Mouse (Mus musculus) cerebellum, adult 2 months (tissue): ENCODE measurements around the gene Zfp882. TPM values are rescaled to one million over a fixed set of nuclear protein-coding genes. Genes with fewer than 3 reads are reported as not detected.
"Not testable (repeated sequence)": the region's sequence is repeated elsewhere in the genome, so short reads cannot be mapped to it uniquely, and the experiment has no call there.

ENCODE experiments used
- DNase-seq, 2 experiments: peaks; one replicate each; pipeline ENCODE4 v3.0.0; 2021
- H3K27ac ChIP-seq: fragments of 200-500 bp; 2 replicates; pipeline ENCODE4 v1.5.1; 2012; ENCODE audit warnings: low read length, control low read depth, inconsistent platforms; ENCODE audit not compliant: insufficient read depth
- H3K27me3 ChIP-seq: fragments of 200-500 bp; 2 replicates; pipeline ENCODE4 v1.6.1; 2012; ENCODE audit warnings: inconsistent platforms, mild to moderate bottlenecking, low read length, moderate library complexity; ENCODE audit not compliant: control insufficient read depth, insufficient read depth
- H3K4me1 ChIP-seq: fragments of 200-500 bp; 2 replicates; pipeline ENCODE4 v1.6.1; 2011; ENCODE audit warnings: low read length; ENCODE audit not compliant: control insufficient read depth, insufficient read depth
- H3K4me3 ChIP-seq: fragments of 200-500 bp; replicated peaks from 2 replicates; pipeline ENCODE3; 2011; ENCODE audit warnings: mild to moderate bottlenecking, low read depth, low read length, control low read depth; ENCODE audit not compliant: insufficient read depth
- CTCF ChIP-seq: fragments of 200-500 bp; IDR thresholded peaks from 2 replicates; pipeline ENCODE4 v1.5.1; 2011; ENCODE audit warnings: low read depth, mild to moderate bottlenecking, control low read depth, low read length, moderate library complexity, borderline replicate concordance; ENCODE audit not compliant: insufficient read depth
- POLR2A ChIP-seq: fragments of 200-500 bp; IDR thresholded peaks from 2 replicates; pipeline ENCODE4 v1.6.1; 2011; ENCODE audit warnings: low read length, control low read depth, borderline replicate concordance; ENCODE audit not compliant: insufficient read depth
- WGBS: fragments of 180-500 bp; shearing (Covaris S2); methylation state at CpG from one replicate; pipeline ENCODE4 v1.1.7; 2018; 5-methylcytosine and 5-hydroxymethylcytosine counted together
- polyA plus RNA-seq: library from polyadenylated mRNA; depleted of rRNA; stranded (reverse); fragments of >200 nt; gene quantifications from 2 replicates; pipeline ENCODE4 v1.2.3, GENCODE M21; 2012; rRNA removed

The Zfp882 gene
- 8.0 and 9.0 TPM in 2 replicates for polyA plus RNA-seq

GRCm38 (mm10) chr8:71908309-71909261, at the start of gene Zfp882, which contains the start of gene Zfp617:
TSS of gene Zfp882 (plus strand) at chr8:71908608.
TSS of gene Zfp617 (plus strand) at chr8:71908635.
- Histone ChIP-seq H3K27ac (peak within 1 kb of the TSS; percentile 68), H3K27me3 (no peaks in the 10 kb centered on the region), H3K4me3 (peak within 1 kb of the TSS; percentile 71), H3K4me1 (no peaks in the 10 kb centered on the region)
- 2% methylated on average over 47 of the region's 47 CpGs for WGBS
- TF ChIP-seq CTCF (peak; percentile 27; the same call in 1 of the 2 replicates), POLR2A (peak; percentile 58; the same call in 1 of the 2 replicates)
- peak; percentile 93 to 94 for DNase-seq

DNA sequence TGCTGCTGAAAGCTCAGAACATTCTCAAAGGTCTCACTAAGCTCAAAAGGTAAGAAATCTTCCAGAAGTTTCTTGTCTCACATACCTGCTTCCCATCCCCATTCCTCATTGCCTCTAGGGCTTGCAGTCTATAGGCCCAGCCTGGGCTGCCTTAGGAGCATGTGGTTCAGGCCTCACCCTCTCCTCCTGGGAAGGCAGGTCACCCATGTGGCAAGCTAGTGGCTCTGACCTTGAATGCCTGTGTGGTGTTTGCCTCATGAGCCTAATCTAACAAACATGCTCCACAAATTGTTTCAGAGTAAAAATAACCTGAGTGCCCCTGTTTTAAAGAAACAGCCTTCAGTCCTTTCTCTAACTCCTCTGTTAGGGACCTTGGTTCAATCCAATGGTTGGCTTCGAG, 46.9 kb upstream of the Zfp882 start:
- 81% methylated on average over 1 of the region's 1 CpGs for WGBS
- not testable (repeated sequence) for H3K4me1 ChIP-seq, H3K27ac ChIP-seq, DNase-seq, H3K27me3 ChIP-seq, H3K4me3 ChIP-seq

DNA sequence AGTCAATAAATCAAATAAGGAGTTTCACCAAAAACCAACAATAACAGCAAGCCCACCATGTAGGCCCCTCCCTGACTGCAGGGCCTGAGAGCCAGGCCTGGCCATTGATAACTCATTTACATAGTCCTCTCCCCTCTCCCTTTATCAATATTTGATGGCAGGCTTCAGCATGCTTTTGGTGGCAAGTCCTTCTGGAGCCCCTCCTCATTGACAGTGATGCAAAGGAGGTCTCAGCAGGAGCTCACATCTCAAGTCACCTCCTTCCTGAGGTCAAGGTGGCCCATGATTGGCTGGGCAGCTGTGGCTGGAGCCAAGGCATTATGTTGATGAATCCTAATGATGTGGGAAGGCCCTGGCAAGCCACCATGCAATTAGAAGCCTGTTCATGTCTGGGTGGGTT, 46.4 kb upstream of the Zfp882 start:
- H3K4me1 ChIP-seq, H3K27ac ChIP-seq, DNase-seq, H3K4me3 ChIP-seq, H3K27me3 ChIP-seq: not testable (repeated sequence)

GRCm38 (mm10) chr8:71881618-71882274, 26.7 kb upstream of the Zfp882 start, which contains the start of gene Zfp709:
TSS of gene Zfp709 (plus strand) at chr8:71882019.
- Histone ChIP-seq H3K4me1 (no peaks in the 10 kb centered on the region), H3K27me3 (no peaks in the 10 kb centered on the region; the same call in 1 of the 2 replicates), H3K27ac (peak within 1 kb of the TSS; percentile 81), H3K4me3 (peak within 1 kb of the TSS; percentile 90)
- peak; percentile 52; the same call in 1 of the 2 replicates for TF ChIP-seq POLR2A
- no peak for TF ChIP-seq CTCF
- WGBS: 3% methylated on average over 45 of the region's 45 CpGs
- DNase-seq: peak; percentile 82 to 85

- H3K27ac ChIP-seq, DNase-seq, H3K4me3 ChIP-seq, H3K27me3 ChIP-seq, H3K4me1 ChIP-seq: not testable (repeated sequence)
- 41% methylated on average over 11 of the region's 11 CpGs for WGBS
These were observed 7.7 kb upstream of the Zfp882 start for GRCm38 (mm10) chr8:71900666-71901065.

DNA sequence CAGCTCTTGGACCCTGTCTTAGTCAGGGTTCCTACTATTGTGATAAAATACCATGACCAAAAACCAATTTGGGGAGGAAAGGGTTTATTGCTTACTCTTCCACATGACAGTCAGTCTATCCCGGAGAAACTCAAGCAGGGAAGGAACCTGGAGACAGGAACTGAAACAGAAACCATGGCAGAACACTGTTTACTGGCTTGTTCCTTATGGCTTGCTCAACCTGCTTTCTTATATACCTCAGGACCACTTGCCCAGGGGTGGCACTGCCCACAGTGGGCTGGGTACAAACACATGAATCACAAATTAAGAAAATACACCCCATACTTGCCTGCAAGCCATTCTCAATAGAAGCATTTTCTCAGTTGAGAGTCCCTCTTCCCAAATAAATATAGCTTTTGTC, 5.3 kb upstream of the Zfp882 start:
- not testable (repeated sequence) for H3K4me3 ChIP-seq, H3K4me1 ChIP-seq, H3K27ac ChIP-seq, H3K27me3 ChIP-seq, DNase-seq
- 56% methylated on average over 1 of the region's 1 CpGs for WGBS

DNA sequence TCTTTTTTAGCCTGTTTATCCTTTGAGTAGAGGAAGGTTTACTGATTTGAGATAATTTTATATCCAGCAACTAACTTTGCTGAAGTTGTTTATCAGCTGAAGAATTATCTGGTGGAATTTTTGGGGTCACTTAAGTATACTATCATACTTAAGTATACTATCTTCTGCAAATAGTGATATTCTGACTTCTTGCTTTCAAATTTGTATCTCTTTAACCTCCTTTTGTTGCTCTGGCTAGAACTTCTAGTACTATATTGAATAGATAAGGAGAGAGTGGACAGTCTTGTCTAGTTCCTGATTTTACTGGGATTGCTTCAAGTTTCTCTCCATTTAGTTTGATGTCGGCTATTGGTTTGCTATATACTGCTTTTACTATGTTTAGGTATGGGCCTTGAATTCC, 1.6 kb upstream of the Zfp882 start:
- H3K4me1 ChIP-seq: no peaks in the 10 kb centered on the region
- H3K4me3 ChIP-seq: no peak overlapping the region
- TF ChIP-seq POLR2A: no peak
- TF ChIP-seq CTCF: no peak
- H3K27ac ChIP-seq: no peak overlapping the region
- WGBS: 100% methylated on average over 1 of the region's 1 CpGs
- no peaks in the 10 kb centered on the region for H3K27me3 ChIP-seq
- no peak for DNase-seq

DNA sequence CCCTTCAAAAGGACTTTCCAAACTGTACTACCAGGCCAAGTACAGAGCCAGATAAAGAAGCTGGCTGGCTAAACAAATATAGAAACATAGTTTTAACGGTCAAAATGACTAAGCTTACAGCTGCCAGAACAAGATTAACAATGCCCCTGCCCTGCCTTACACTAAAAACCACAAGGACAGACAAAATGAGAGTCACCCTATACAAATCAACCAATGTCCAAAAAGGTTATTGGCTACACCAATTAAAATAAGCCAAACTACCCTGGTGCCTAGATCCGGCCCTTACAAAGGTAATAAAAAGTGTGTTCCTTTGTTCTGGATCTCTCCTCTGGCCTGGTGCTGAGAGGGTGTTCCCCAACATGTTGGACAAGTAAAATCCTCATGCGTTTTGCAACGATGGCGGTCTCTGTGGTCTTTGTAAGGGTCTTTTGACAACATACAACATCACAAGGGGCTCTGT, 580 bp upstream of the Zfp882 start:
- WGBS: 92% methylated on average over 5 of the region's 5 CpGs
- no peaks in the 10 kb centered on the region for H3K27me3 ChIP-seq
- peak overlapping the region; percentile 6; the same call in 1 of the 2 replicates for H3K27ac ChIP-seq
- peak overlapping the region; percentile 71 for H3K4me3 ChIP-seq
- no peak for DNase-seq
- TF ChIP-seq POLR2A: no peak
- no peak for TF ChIP-seq CTCF
- no peaks in the 10 kb centered on the region for H3K4me1 ChIP-seq
